Mouse (Mus musculus): ENCODE measurements around the gene Polr1e. TPM values are rescaled to one million over a fixed set of nuclear protein-coding genes. Genes with fewer than 3 reads are reported as not detected.
"Not testable (repeated sequence)": the region's sequence is repeated elsewhere in the genome, so short reads cannot be mapped to it uniquely, and the experiment has no call there.

The Polr1e gene
- polyA plus RNA-seq, 1 experiment from 2014 or later: 58.6 TPM

GRCm38 (mm10) chr4:45081041-45081440 is 62.7 kb downstream of the Polr1e start:
- 92% methylated on average over 4 of the region's 4 CpGs for WGBS

GRCm38 (mm10) chr4:45082951-45083350 is 64.6 kb downstream of the Polr1e start:
- peak overlapping the region; percentile 88 for H3K4me2 ChIP-seq

More at GRCm38 (mm10) chr4:45081041-45081440, 62.7 kb downstream of the Polr1e start:
- not testable (repeated sequence) for H3K27ac ChIP-seq (ENCODE audit: low read depth, low read length); H3K9me3 ChIP-seq (ENCODE audit: control insufficient read depth, low read length); H3K4me2 ChIP-seq; H3K36me3 ChIP-seq (ENCODE audit: control insufficient read depth, insufficient read depth, low read length); ATAC-seq (replicated peaks; ENCODE audit: low FRiP score); H3K4me1 ChIP-seq (replicated peaks; ENCODE audit: control insufficient read depth, insufficient read depth, low read length); H3K9ac ChIP-seq (ENCODE audit: low read depth, low read length); DNase-seq (ENCODE audit: low spot score); H3K27me3 ChIP-seq (replicated peaks; ENCODE audit: control insufficient read depth, insufficient read depth, low read length); H3K4me3 ChIP-seq (ENCODE audit: low read depth, low read length)

GRCm38 (mm10) chr4:45083487-45083886 is 65.1 kb downstream of the Polr1e start:
- Histone ChIP-seq H3K4me2 (peak overlapping the region; percentile 88), H3K27me3 (replicated peaks; ENCODE audit: control insufficient read depth, insufficient read depth, low read length) (no peaks in the 10 kb centered on the region), H3K27ac (ENCODE audit: low read depth, low read length) (no peak overlapping the region), H3K36me3 (ENCODE audit: control insufficient read depth, insufficient read depth, low read length) (no peaks in the 10 kb centered on the region), H3K9me3 (ENCODE audit: control insufficient read depth, low read length) (no peaks in the 10 kb centered on the region), H3K9ac (ENCODE audit: low read depth, low read length) (peak overlapping the region; percentile 76; the same call in 1 of the 2 replicates), H3K4me1 (replicated peaks; ENCODE audit: control insufficient read depth, insufficient read depth, low read length) (peaks cover 8% of the 10 kb centered on the region), H3K4me3 (ENCODE audit: low read depth, low read length) (peak overlapping the region; percentile 73)
- DNase-seq (ENCODE audit: low spot score) (no peak), ATAC-seq (replicated peaks; ENCODE audit: low FRiP score) (no peak)
- WGBS: 6% methylated on average over 8 of the region's 8 CpGs

More at GRCm38 (mm10) chr4:45082951-45083350, 64.6 kb downstream of the Polr1e start:
- H3K4me3 ChIP-seq (ENCODE audit: low read depth, low read length): peak overlapping the region; percentile 73
- 0 out of 2 replicates have a peak overlapping the region, but pooled peaks have one; percentile 37 for H3K9ac ChIP-seq (ENCODE audit: low read depth, low read length)
- H3K27ac ChIP-seq (ENCODE audit: low read depth, low read length): no peak overlapping the region
- DNase-seq (ENCODE audit: low spot score) (no peak), ATAC-seq (replicated peaks; ENCODE audit: low FRiP score) (no peak)
- no peaks in the 10 kb centered on the region for H3K36me3 ChIP-seq (ENCODE audit: control insufficient read depth, insufficient read depth, low read length)
- no peaks in the 10 kb centered on the region for H3K27me3 ChIP-seq (replicated peaks; ENCODE audit: control insufficient read depth, insufficient read depth, low read length)
- 85% methylated on average over 9 of the region's 9 CpGs for WGBS
- H3K9me3 ChIP-seq (ENCODE audit: control insufficient read depth, low read length): no peaks in the 10 kb centered on the region
- peaks cover 8% of the 10 kb centered on the region for H3K4me1 ChIP-seq (replicated peaks; ENCODE audit: control insufficient read depth, insufficient read depth, low read length)

GRCm38 (mm10) chr4:45084021-45084894 is 65.9 kb downstream of the Polr1e start, which contains the start of gene Fbxo10:
Fbxo10 (minus strand) TSS chr4:45084604.
- DNase-seq (ENCODE audit: low spot score): peak; percentile 91
- WGBS: under 1% methylated on average over 77 of the region's 77 CpGs
- H3K4me2 ChIP-seq: peak within 1 kb of the TSS; percentile 88
- peaks cover 8% of the 10 kb centered on the region for H3K4me1 ChIP-seq (replicated peaks; ENCODE audit: control insufficient read depth, insufficient read depth, low read length)
- no peaks in the 10 kb centered on the region for H3K27me3 ChIP-seq (replicated peaks; ENCODE audit: control insufficient read depth, insufficient read depth, low read length)
- peak within 1 kb of the TSS; percentile 73 for H3K4me3 ChIP-seq (ENCODE audit: low read depth, low read length)
- peak; percentile 93 for ATAC-seq (replicated peaks; ENCODE audit: low FRiP score)
- peak within 1 kb of the TSS; percentile 76 for H3K9ac ChIP-seq (ENCODE audit: low read depth, low read length)
- peak within 1 kb of the TSS; percentile 42 for H3K27ac ChIP-seq (ENCODE audit: low read depth, low read length)
- H3K9me3 ChIP-seq (ENCODE audit: control insufficient read depth, low read length): no peaks in the 10 kb centered on the region
- no peaks in the 10 kb centered on the region for H3K36me3 ChIP-seq (ENCODE audit: control insufficient read depth, insufficient read depth, low read length)

GRCm38 (mm10) chr4:45084895-45085290 is 66.5 kb downstream of the Polr1e start:
- DNase-seq (ENCODE audit: low spot score) (no peak), ATAC-seq (replicated peaks; ENCODE audit: low FRiP score) (no peak)
- Histone ChIP-seq H3K4me2 (peak overlapping the region; percentile 88), H3K9me3 (ENCODE audit: control insufficient read depth, low read length) (no peaks in the 10 kb centered on the region), H3K27me3 (replicated peaks; ENCODE audit: control insufficient read depth, insufficient read depth, low read length) (no peaks in the 10 kb centered on the region), H3K4me1 (replicated peaks; ENCODE audit: control insufficient read depth, insufficient read depth, low read length) (peaks cover 8% of the 10 kb centered on the region), H3K9ac (ENCODE audit: low read depth, low read length) (peak overlapping the region; percentile 47; the same call in 1 of the 2 replicates), H3K27ac (ENCODE audit: low read depth, low read length) (peak overlapping the region; percentile 42; the same call in 1 of the 2 replicates), H3K36me3 (ENCODE audit: control insufficient read depth, insufficient read depth, low read length) (no peaks in the 10 kb centered on the region), H3K4me3 (ENCODE audit: low read depth, low read length) (peak overlapping the region; percentile 73)
- 46% methylated on average over 8 of the region's 8 CpGs for WGBS

Other genes starting within 250 kb of the Polr1e start
- gene Grhpr, start 37.2 kb upstream of the Polr1e start, polyA plus RNA-seq (2014; fragmentation: Nextera tagmentation; extraction: Ambion mirVana): 128 and 139 TPM in 2 replicates
- gene Zbtb5, start 6.2 kb upstream of the Polr1e start, polyA plus RNA-seq (2014; fragmentation: Nextera tagmentation; extraction: Ambion mirVana): 12.7 and 14.7 TPM in 2 replicates
- 9.3 and 10.5 TPM in 2 replicates for gene Fbxo10, start 66.0 kb downstream of the Polr1e start, polyA plus RNA-seq (2014; fragmentation: Nextera tagmentation; extraction: Ambion mirVana)
- gene Tomm5, start 89.5 kb downstream of the Polr1e start, polyA plus RNA-seq (2014; fragmentation: Nextera tagmentation; extraction: Ambion mirVana): 445 and 480 TPM in 2 replicates
- gene Frmpd1, start 166.3 kb downstream of the Polr1e start, polyA plus RNA-seq (2014; fragmentation: Nextera tagmentation; extraction: Ambion mirVana): 0.77 and 1.3 TPM in 2 replicates